Mouse (Mus musculus): ENCODE results near the gene Agbl4. TPM values are rescaled to one million over a fixed set of nuclear protein-coding genes. Genes with fewer than 3 reads are reported as not detected.

The Agbl4 gene
- polyA plus RNA-seq, 1 experiment, result 2.4 TPM

DNA sequence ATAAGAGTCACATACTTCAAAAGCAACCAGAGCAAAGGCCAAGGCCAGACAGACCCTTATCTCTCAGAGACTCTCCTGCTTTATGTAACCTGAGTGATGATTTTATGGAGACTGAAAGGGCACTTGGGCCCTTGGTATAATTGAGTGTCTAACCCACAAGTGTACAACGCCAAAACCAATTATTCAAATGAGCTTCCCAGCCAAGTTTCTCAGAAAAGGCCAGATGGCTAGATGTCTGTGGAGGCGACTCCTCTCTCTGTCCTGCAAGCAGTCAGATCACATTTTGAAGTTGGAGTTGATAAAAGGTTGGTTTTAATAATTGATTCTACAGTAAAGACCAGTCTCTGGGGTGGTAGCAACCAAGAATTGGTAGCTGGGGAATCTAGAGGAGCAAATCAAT lies 1158.0 kb downstream of the Agbl4 start:
- DNase-seq (ENCODE audit: low read depth), result no peak
- TF ChIP-seq POLR2A (IDR thresholded peaks at IDR 0.05; ENCODE audit: borderline replicate concordance, extremely low read depth, insufficient read depth, insufficient read length, poor library complexity, severe bottlenecking) (no peak), CTCF (IDR thresholded peaks at IDR 0.05; ENCODE audit: borderline replicate concordance, extremely low read depth, insufficient read depth, insufficient read length) (no peak)

DNA sequence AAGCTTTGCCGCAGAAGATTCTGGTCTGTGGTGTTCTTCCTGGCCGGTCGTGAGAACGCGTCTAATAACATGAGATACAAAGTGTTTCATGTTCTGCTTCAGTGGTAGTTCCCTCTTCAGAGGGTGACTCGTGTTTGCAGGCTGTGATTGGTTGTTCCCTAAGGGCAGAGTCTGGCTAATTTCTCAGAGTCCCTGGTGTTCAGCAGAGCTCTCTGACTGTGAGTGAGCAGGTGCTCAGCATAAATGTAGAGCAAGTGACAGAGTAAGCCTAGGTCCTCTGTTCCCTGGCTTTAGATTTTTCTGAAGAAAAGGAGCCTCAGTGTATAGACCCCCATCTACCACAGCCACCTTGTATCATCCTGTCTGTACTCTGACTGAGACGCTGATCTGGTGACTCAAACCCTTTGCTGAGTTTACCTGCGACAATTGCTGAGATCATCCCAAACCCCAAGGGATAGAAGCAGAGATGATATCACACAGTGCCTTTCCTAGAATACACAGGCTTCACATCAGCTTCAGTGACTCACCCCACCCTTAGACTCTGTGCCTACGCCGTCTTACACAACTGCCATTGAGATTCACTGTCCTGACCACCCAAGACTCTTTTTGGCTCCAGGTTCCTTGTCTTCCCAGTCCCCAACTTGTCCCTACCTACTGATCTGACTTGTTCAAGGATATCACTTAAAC lies 1179.8 kb downstream of the Agbl4 start:
- DNase-seq (ENCODE audit: low read depth), result no peak
- TF ChIP-seq POLR2A (IDR thresholded peaks at IDR 0.05; ENCODE audit: borderline replicate concordance, extremely low read depth, insufficient read depth, insufficient read length, poor library complexity, severe bottlenecking), result no peak
- no peak for TF ChIP-seq CTCF (IDR thresholded peaks at IDR 0.05; ENCODE audit: borderline replicate concordance, extremely low read depth, insufficient read depth, insufficient read length)

DNA sequence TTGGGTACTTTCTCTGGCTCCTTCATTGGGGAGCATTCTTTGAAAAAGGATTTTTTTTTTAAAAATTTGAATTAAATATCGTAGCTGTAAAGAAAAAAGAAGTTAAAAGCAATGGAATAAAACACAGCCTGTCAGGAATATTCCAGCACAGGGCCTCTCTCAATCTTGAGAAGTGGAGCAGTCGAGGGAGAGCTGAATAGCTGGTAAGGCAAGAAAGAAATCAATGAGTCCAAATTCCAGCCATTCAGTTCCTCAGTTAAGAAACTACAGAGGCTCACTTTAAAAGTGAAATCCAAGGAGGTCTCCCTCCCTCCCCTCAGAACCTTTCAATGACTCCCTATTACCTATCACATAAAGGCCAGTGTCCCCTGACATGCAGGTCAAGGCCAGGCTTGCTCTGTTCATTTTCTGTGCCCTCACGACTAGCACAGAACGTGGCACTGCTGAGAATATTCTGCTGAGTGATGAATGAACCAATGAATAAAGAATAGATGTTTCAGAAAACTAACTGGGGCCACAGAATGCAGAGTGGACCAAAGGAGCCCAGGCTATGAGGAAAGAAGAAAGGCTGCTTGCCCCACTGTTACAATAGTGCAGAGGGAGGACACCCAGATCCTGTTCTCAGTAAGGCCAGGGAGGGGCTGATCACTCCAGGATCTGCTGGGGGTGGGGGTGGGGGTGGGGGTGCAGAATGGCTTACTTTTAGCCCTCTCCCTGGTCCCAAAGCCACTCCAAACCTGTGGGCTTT lies 1181.8 kb downstream of the Agbl4 start:
- TF ChIP-seq POLR2A (IDR thresholded peaks at IDR 0.05; ENCODE audit: borderline replicate concordance, extremely low read depth, insufficient read depth, insufficient read length, poor library complexity, severe bottlenecking), result no peak
- TF ChIP-seq CTCF (IDR thresholded peaks at IDR 0.05; ENCODE audit: borderline replicate concordance, extremely low read depth, insufficient read depth, insufficient read length), result no peak
- DNase-seq (ENCODE audit: low read depth), result peak; percentile 38

DNA sequence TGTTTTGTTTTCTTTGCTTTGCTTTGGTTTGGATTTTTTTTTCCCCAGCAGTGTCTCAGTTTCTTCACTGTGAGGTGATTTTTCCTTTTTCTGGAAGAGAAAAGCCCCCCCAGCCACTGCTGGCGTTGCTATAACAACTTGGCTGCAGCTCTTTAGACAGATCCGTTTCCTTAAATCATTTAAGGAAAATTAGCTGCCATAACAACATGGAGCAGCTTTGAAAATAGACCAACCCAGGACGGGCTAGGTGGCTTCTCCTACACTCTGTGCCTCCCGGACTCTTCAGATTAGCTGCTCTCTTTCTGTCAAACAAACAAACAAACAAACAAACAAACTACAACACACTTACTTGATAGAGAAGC lies 1182.4 kb downstream of the Agbl4 start:
- DNase-seq (ENCODE audit: low read depth), result peak; percentile 61
- TF ChIP-seq POLR2A (IDR thresholded peaks at IDR 0.05; ENCODE audit: borderline replicate concordance, extremely low read depth, insufficient read depth, insufficient read length, poor library complexity, severe bottlenecking), result no peak
- no peak for TF ChIP-seq CTCF (IDR thresholded peaks at IDR 0.05; ENCODE audit: borderline replicate concordance, extremely low read depth, insufficient read depth, insufficient read length)

DNA sequence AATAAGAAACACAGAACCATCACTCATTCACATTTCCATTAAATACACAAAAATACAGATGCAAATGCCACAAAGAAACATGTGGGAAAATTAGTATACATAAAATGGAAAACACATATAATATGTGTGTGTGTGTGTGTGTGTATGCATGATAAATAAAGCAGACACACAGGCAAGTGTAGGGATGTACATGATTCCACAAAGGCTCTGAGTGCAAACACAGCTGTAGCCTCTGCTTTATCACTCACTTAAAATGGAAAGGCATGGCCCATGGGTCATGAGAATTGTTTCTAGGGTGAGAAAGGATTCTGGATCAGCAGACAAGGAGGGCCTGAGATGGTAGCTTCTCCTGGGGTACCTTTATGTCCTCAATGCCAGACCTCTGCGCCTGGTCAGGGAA lies 1182.8 kb downstream of the Agbl4 start:
- DNase-seq (ENCODE audit: low read depth), result no peak
- TF ChIP-seq POLR2A (IDR thresholded peaks at IDR 0.05; ENCODE audit: borderline replicate concordance, extremely low read depth, insufficient read depth, insufficient read length, poor library complexity, severe bottlenecking) (no peak), CTCF (IDR thresholded peaks at IDR 0.05; ENCODE audit: borderline replicate concordance, extremely low read depth, insufficient read depth, insufficient read length) (no peak)

DNA sequence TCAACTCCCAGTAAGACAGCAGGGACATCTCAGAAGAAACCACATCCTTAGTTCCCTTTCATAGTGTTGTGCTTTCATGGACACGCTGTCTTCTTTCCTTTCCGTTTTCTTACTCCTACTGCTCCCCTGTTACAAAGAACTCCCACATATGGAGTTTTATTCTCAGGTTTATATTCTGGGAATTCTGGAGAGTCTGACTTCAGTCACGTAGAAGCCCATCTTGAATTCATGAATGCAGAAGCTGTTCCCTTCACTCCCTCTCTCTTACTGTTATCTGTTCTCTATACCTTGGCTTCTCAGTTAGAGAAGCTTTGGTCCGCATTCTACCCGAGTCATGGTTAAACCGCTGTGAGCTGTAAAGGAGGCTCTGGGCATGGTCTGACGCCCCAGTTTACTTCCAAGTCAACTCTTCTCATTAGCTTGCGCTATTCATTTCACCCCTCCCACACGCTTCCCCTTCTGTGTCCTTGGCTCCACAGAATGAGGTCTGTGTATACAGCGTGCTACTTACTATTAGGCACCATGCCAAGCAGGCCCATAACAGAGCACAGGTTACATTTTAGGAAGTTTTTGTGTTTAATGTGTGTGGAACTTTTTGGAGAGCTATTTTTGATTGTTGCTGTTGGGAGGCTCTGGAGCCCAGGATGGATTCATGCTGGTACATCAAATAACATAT lies 1186.2 kb downstream of the Agbl4 start:
- peak; percentile 82 for DNase-seq (ENCODE audit: low read depth)
- TF ChIP-seq POLR2A (IDR thresholded peaks at IDR 0.05; ENCODE audit: borderline replicate concordance, extremely low read depth, insufficient read depth, insufficient read length, poor library complexity, severe bottlenecking) (no peak), CTCF (IDR thresholded peaks at IDR 0.05; ENCODE audit: borderline replicate concordance, extremely low read depth, insufficient read depth, insufficient read length) (no peak)

DNA sequence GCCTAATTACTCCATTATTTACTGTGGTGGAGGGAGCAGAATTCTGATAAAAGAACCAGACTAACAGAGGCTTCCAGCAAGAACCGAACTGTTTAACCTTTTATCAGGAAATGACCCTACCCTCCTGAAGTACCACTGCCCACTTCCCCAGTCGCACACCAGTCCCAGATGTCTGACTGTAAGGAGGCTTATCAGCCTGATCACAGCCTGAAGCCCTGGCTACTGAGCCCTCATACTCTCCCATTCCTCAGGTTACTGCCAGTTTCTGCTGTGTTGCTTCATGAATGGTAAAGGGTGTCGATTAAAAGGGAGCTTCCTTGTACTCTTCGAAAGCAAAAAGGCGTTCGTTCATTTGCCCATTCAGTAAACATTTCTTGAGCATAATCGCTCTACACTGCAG lies 1186.8 kb downstream of the Agbl4 start:
- TF ChIP-seq POLR2A (IDR thresholded peaks at IDR 0.05; ENCODE audit: borderline replicate concordance, extremely low read depth, insufficient read depth, insufficient read length, poor library complexity, severe bottlenecking) (no peak), CTCF (IDR thresholded peaks at IDR 0.05; ENCODE audit: borderline replicate concordance, extremely low read depth, insufficient read depth, insufficient read length) (no peak)
- DNase-seq (ENCODE audit: low read depth), result peak; percentile 29

DNA sequence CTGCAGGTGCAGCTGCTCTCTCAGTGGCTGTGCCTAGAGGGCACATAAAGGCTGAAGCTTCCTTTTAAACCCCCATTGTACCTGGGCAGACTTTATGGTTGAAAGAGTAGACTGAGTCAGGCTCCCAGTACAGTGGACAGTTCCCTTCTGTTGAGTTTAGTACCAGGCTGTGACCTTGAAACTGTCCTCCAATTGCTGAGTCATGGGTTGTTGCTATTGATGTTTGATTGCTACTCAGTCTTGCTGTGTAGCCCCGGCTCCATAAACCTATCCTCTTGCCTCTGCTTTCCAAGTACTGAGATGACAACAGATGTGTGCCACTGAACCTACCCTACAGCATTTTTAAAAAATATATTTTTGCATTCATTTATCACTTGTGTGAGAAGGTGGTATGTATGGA lies 1190.8 kb downstream of the Agbl4 start:
- DNase-seq (ENCODE audit: low read depth), result no peak
- TF ChIP-seq POLR2A (IDR thresholded peaks at IDR 0.05; ENCODE audit: borderline replicate concordance, extremely low read depth, insufficient read depth, insufficient read length, poor library complexity, severe bottlenecking) (no peak), CTCF (IDR thresholded peaks at IDR 0.05; ENCODE audit: borderline replicate concordance, extremely low read depth, insufficient read depth, insufficient read length) (no peak)

DNA sequence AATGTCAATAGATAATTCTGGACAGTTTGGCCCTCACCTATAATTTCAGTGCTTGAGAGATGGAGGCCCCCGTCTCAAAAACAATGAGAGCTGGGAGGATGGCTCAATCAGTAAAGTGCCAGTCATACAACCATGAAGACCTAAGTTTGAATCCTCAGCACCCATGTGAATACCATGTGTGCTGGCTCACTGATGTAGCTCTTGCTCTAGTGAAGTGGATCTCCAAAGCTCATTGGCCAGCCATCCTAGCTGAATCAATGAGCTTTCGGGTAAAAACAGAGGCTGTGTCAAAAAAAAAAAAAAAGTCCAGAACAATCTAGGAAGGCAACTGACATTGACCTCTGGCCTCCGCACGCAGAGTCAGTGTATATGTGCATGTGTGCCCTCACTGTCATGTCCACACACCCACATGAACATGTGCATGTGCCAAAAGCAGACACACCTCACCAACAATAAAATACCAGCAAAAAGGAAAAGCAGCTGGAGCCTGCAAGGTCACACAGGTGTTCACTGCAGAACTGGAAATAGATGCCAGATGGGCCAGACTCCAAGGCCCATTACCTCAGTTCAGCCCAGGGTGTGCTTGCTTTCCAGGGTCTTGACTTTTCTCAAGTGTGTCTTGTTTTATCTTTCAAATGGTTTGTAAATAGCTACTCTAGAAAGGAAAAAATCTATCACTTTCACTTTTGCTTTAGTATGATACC lies 1192.2 kb downstream of the Agbl4 start:
- no peak for DNase-seq (ENCODE audit: low read depth)
- TF ChIP-seq POLR2A (IDR thresholded peaks at IDR 0.05; ENCODE audit: borderline replicate concordance, extremely low read depth, insufficient read depth, insufficient read length, poor library complexity, severe bottlenecking) (no peak), CTCF (IDR thresholded peaks at IDR 0.05; ENCODE audit: borderline replicate concordance, extremely low read depth, insufficient read depth, insufficient read length) (no peak)

DNA sequence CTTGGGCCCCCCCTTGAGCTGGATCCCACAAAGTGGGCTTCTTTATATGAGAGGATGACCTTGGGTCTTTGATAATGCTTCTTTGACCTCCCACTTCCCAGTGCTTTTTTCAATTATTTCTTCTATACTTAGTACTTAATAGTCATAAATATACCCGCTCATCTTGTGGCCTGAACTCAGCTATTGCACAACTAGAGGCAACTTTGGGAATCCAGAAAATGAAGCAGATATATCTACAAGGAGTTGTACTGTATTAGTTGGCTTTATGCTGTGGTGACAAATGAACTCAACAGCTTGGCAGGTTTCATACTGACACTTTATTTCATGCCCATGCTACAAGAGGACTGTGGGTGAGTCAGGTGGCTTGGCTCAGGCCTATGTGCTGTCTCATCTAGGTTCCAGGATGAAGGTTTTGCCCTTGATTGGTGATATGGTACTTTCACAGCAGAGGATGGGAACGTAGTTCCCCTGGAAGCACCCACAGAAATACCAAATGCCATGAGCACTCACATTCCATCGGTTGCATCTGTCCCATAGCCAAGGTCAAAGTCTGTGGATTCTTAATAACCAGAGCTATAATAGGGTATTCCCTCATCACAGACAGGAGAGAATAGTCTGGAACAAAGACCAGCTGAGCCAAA lies 1197.3 kb downstream of the Agbl4 start:
- TF ChIP-seq CTCF (IDR thresholded peaks at IDR 0.05; ENCODE audit: borderline replicate concordance, extremely low read depth, insufficient read depth, insufficient read length) (no peak), POLR2A (IDR thresholded peaks at IDR 0.05; ENCODE audit: borderline replicate concordance, extremely low read depth, insufficient read depth, insufficient read length, poor library complexity, severe bottlenecking) (no peak)
- no peak for DNase-seq (ENCODE audit: low read depth)
